ENCODE assay signal across 11 mouse cellular contexts in genomic region chr6:127122221-127122806, GRCm38 (mm10). TPM values are rescaled to one million over a fixed set of nuclear protein-coding genes. Genes with fewer than 3 reads are reported as not detected.
DNase-seq lines count a peak whose midpoint lies in the region; ATAC-seq and TF ChIP-seq lines count a peak whose summit lies in the region.
"Had no signal": no experiment of that assay in that cellular context is flagged by ENCODE, and none has a peak within 500 bp of the region (broad histone marks: within the 10 kb centered on the region; RNA-seq: fewer than 3 reads in every experiment).

No protein-coding gene starts in this region.

- H3K4me2 ChIP-seq in lung, postnatal 0 days (replicated peaks; ENCODE audit: low read depth, low read length): no peak overlapping the region
- H3K4me2 ChIP-seq: embryonic facial prominence, embryonic 12.5 days had no signal

- WGBS in lung, postnatal 0 days: 65% methylated on average over 4 of the region's 4 CpGs

- no peak overlapping the region for H3K27ac ChIP-seq in lung, postnatal 0 days (ENCODE audit: low read length)
- H3K27ac ChIP-seq: embryonic facial prominence, embryonic 12.5 days had no signal

- no peaks in the 10 kb centered on the region for H3K36me3 ChIP-seq in lung, postnatal 0 days (ENCODE audit: insufficient read depth, low read length)

- no peak overlapping the region for H3K9ac ChIP-seq in lung, postnatal 0 days (replicated peaks; ENCODE audit: low read depth)
- H3K9ac ChIP-seq: embryonic facial prominence, embryonic 12.5 days had no signal

- H3K4me3 ChIP-seq in lung, postnatal 0 days (ENCODE audit: low read depth, low read length): no peak overlapping the region
- H3K4me3 ChIP-seq: embryonic facial prominence, embryonic 12.5 days had no signal

- TF ChIP-seq CTCF in lung, postnatal 0 days (IDR thresholded peaks at IDR 0.05): peak; percentile 78

- no peaks in the 10 kb centered on the region for H3K9me3 ChIP-seq in lung, postnatal 0 days (ENCODE audit: low read length)
- H3K9me3 ChIP-seq: embryonic facial prominence, embryonic 12.5 days had no signal

- H3K4me1 ChIP-seq in lung, postnatal 0 days (ENCODE audit: insufficient read depth, low read depth, low read length): no peaks in the 10 kb centered on the region
- H3K4me1 ChIP-seq: embryonic facial prominence, embryonic 12.5 days had no signal

- no peak for DNase-seq in frontal cortex, postnatal 36 days (ENCODE audit: low spot score in 2 of 2)
- DNase-seq in lung, postnatal 0 days (ENCODE audit: low spot score): no peak
- no peak for DNase-seq in lung, postnatal 4 days
- DNase-seq in R1 (ENCODE audit: low read depth, low spot score): peak; percentile 56
- no peak for DNase-seq in thymus, postnatal 4 days
- DNase-seq in gastrocnemius, adult 8-10 months (ENCODE audit: low spot score in 2 of 2): no peak
- DNase-seq: layer of hippocampus, adult 9-11 months had no signal

- peak; percentile 55; the same call in 1 of the 2 replicates for ATAC-seq in frontal cortex, adult (ENCODE audit: low TSS enrichment)
- ATAC-seq in lung, postnatal 0 days: no peak
- ATAC-seq in megakaryocyte progenitor cell, adult 5-6 weeks (replicated peaks; ENCODE audit: poor library complexity): peak; percentile 77

- H3K27me3 ChIP-seq in lung, postnatal 0 days (replicated peaks; ENCODE audit: insufficient read depth, low read length): no peaks in the 10 kb centered on the region
- H3K27me3 ChIP-seq: embryonic facial prominence, embryonic 12.5 days had no signal

- TF ChIP-seq EP300 in lung, postnatal 0 days (IDR thresholded peaks at IDR 0.05): no peak

RNA-seq across cellular contexts. Expression of gene Tigar, which starts 13.0 kb away (rescaled TPM):
- 1.9 and 2.1 TPM in 2 replicates for polyA plus RNA-seq in lung, postnatal 0 days (2015; fragmentation: Nextera tagmentation; extraction: Ambion mirVana)
- 8.4 and 9.8 TPM in 2 replicates for total RNA-seq in megakaryocyte progenitor cell, adult 5-6 weeks (2015)
- 8.0 and 13.7 TPM in 2 replicates for total RNA-seq in megakaryocyte progenitor cell, adult 5-6 weeks (2017)
- 100 to 1,000 TPM; 119 to 144 (median 138) TPM for total RNA-seq in gastrocnemius, adult 8-10 months (2022)

RNA-seq across cellular contexts. Expression of gene Ccnd2, which starts 29.7 kb away (rescaled TPM):
- 286 and 310 TPM in 2 replicates for polyA plus RNA-seq in lung, postnatal 0 days (2015; fragmentation: Nextera tagmentation; extraction: Ambion mirVana)
- 76.9 and 124 TPM in 2 replicates for total RNA-seq in megakaryocyte progenitor cell, adult 5-6 weeks (2015)
- total RNA-seq in megakaryocyte progenitor cell, adult 5-6 weeks (2017): 38.8 and 51.4 TPM in 2 replicates
- total RNA-seq in gastrocnemius, adult 8-10 months (2022): 10 to 100 TPM in 2 of 4 experiments, 1 to 10 TPM in 2; 5.0 to 16.2 (median 9.6) TPM

RNA-seq across cellular contexts. Expression of gene Fgf23, which starts 49.6 kb away (rescaled TPM):
- not detected in 2 replicates for polyA plus RNA-seq in lung, postnatal 0 days (2015; fragmentation: Nextera tagmentation; extraction: Ambion mirVana)
- not detected in 2 replicates for total RNA-seq in megakaryocyte progenitor cell, adult 5-6 weeks (2015)
- not detected in 2 replicates for total RNA-seq in megakaryocyte progenitor cell, adult 5-6 weeks (2017)
- total RNA-seq in gastrocnemius, adult 8-10 months (2022): not detected
- total RNA-seq: megakaryocyte, adult 5-6 weeks had no signal

Comparison
In these comparisons a context has a peak if more than half of its experiments do, and no peak if none do; other contexts are left out.
1. RNA of gene Tigar, which starts 13.0 kb away (total RNA-seq): 119 to 144 TPM in gastrocnemius, adult 8-10 months; 8.0 to 13.7 TPM in megakaryocyte progenitor cell, adult 5-6 weeks; every median in the first group is over 4 times any median in the second.